Mouse (Mus musculus): Measurements from ENCODE around the gene Vav3. TPM values are rescaled to one million over a fixed set of nuclear protein-coding genes. Genes with fewer than 3 reads are reported as not detected.

Vav3 gene
- total and polyA plus RNA-seq, 3 experiments, result 0.08 TPM; not detected in 2

DNA sequence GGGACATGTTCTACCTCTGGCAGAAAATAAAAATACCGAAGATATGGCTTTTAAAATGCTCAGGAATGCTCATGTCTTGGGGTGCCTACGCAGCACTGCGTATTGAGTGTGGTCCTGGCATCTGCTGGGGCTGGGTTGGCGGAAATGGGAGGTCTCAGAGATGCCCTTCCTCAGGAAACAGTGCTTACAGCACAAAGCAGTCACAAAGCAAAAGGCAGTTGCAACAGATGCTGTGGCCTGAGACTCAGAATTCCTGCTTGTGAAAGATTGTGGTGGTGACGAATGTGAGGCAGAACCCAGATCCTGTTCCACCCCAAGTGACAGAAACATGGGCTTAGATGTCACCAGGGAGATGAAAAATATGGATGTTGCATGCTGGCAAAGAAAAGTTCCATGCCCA lies 21.4 kb downstream of the Vav3 start:
- H3K79me2 ChIP-seq (replicated peaks; ENCODE audit: control insufficient read depth, extremely low read depth, insufficient read depth, poor library complexity, severe bottlenecking), result no peaks in the 10 kb centered on the region
- TF ChIP-seq POLR2A (IDR thresholded peaks at IDR 0.05; ENCODE audit: low read depth, low read length) (no peak), USF2 (conservative IDR thresholded peaks at IDR 0.05; ENCODE audit: low read depth, low read length) (no peak), UBTF (IDR thresholded peaks at IDR 0.05; ENCODE audit: low read depth, low read length) (no peak), ZC3H11A (IDR thresholded peaks at IDR 0.05; ENCODE audit: low read depth, low read length) (no peak), ETS1 (conservative IDR thresholded peaks at IDR 0.05; ENCODE audit: low read depth, low read length) (no peak), MAX (IDR thresholded peaks at IDR 0.05; ENCODE audit: low read length) (no peak), USF1 (IDR thresholded peaks at IDR 0.05; ENCODE audit: low read depth, low read length) (no peak), ELF1 (IDR thresholded peaks at IDR 0.05; ENCODE audit: low read depth, low read length) (no peak), MAZ (IDR thresholded peaks at IDR 0.05; ENCODE audit: low read depth, low read length) (no peak), JUND (conservative IDR thresholded peaks at IDR 0.05; ENCODE audit: low read depth, low read length) (no peak), BHLHE40 (IDR thresholded peaks at IDR 0.05; ENCODE audit: low read depth, low read length) (no peak), MXI1 (IDR thresholded peaks at IDR 0.05; ENCODE audit: low read depth, low read length) (no peak), TBP (conservative IDR thresholded peaks at IDR 0.05; ENCODE audit: low read depth, low read length) (no peak)
- no peak overlapping the region for H3K9ac ChIP-seq (ENCODE audit: insufficient read depth, low read depth)
- H3K4me3 ChIP-seq (replicated peaks in 1 of 3; ENCODE audit: low read depth in 2 of 3, low read length in 2 of 3, poor library complexity in 1 of 3), result no peak overlapping the region
- in situ Hi-C loops (cut with MboI; ENCODE audit: low pct_ligation_motif_present, low pct_unique_long_range_greater_than_20kb, low sequenced_read_pairs), result no loop called here
- no peak overlapping the region for H3K4me2 ChIP-seq (ENCODE audit: insufficient read depth, low read depth, poor library complexity, severe bottlenecking)
- H3K9me3 ChIP-seq (replicated peaks; ENCODE audit: low read length), result no peaks in the 10 kb centered on the region
- H3K27ac ChIP-seq (ENCODE audit: insufficient read depth, low read depth), result no peak overlapping the region
- H3K36me3 ChIP-seq (replicated peaks in 1 of 2; ENCODE audit: control insufficient read depth in 1 of 2, insufficient read depth in 1 of 2, low read length in 1 of 2), result no peaks in the 10 kb centered on the region
- DNase-seq (ENCODE audit: extremely low read depth), result no peak
- H3K27me3 ChIP-seq (replicated peaks), result no peaks in the 10 kb centered on the region
- no peaks in the 10 kb centered on the region for H3K4me1 ChIP-seq (ENCODE audit: control insufficient read depth in 1 of 2, insufficient read depth in 2 of 2)
- dilution Hi-C loops (cut with MboI; ENCODE audit: extremely low pct_ligation_motif_present, extremely low pct_unique_long_range_greater_than_20kb, low sequenced_read_pairs), result no loop called here

DNA sequence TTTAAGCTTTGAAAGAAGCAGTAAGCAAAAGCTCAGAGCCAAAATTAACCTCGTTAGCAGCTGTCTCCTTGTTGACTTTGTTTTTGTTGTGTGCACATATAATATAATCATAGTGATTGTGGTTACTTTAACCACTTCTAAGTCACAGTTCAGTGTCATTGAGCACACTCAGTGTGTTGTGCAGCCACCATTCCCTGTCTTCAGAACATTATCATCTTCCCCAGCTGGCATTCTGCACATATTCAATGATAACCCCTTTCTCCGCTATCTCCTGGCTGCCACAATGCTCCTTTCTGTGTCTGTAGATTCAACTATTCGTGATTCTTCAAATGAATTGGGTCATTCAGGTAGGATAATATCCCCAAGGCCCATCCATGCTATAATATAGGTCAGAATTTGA lies 21.9 kb downstream of the Vav3 start:
- TF ChIP-seq E2F4 (IDR thresholded peaks at IDR 0.05; ENCODE audit: insufficient replicate concordance, low read depth, low read length) (no peak), POLR2AphosphoS2 (IDR thresholded peaks at IDR 0.05; ENCODE audit: low read depth, low read length) (no peak)
- DNase-seq (ENCODE audit: extremely low read depth), result no peak
- dilution Hi-C loops (cut with MboI; ENCODE audit: extremely low pct_ligation_motif_present, extremely low pct_unique_long_range_greater_than_20kb, low sequenced_read_pairs), result no loop called here

DNA sequence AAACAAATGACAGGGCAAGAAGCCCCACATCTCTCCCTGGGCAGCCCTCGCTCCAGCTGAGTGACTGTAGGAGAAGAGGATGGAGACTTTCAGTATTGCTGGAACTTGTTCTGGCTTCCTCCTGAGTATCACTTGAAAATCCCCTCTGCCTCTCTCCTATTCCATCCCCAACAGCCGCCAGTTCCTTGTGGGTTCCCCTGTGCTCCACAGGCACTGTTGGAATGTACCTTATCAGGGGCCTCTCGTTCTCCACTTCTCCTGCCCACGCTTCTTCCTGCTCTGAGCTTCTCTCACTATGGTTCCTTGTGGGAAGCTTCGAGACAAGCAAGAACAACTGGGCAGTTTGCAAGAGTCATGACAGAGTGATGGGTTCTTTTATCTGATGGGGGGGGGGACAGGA lies 23.1 kb downstream of the Vav3 start:
- Histone ChIP-seq H3K27ac (ENCODE audit: insufficient read depth, low read depth) (no peak overlapping the region), H3K4me2 (ENCODE audit: insufficient read depth, low read depth, poor library complexity, severe bottlenecking) (no peak overlapping the region), H3K79me2 (replicated peaks; ENCODE audit: control insufficient read depth, extremely low read depth, insufficient read depth, poor library complexity, severe bottlenecking) (no peaks in the 10 kb centered on the region), H3K4me3 (replicated peaks in 1 of 3; ENCODE audit: low read depth in 2 of 3, low read length in 2 of 3, poor library complexity in 1 of 3) (no peak overlapping the region), H3K4me1 (ENCODE audit: control insufficient read depth in 1 of 2, insufficient read depth in 2 of 2) (no peaks in the 10 kb centered on the region), H3K36me3 (replicated peaks in 1 of 2; ENCODE audit: control insufficient read depth in 1 of 2, insufficient read depth in 1 of 2, low read length in 1 of 2) (no peaks in the 10 kb centered on the region), H3K9ac (ENCODE audit: insufficient read depth, low read depth) (no peak overlapping the region), H3K27me3 (replicated peaks) (no peaks in the 10 kb centered on the region), H3K9me3 (replicated peaks; ENCODE audit: low read length) (no peaks in the 10 kb centered on the region)
- DNase-seq (ENCODE audit: extremely low read depth), result no peak
- in situ Hi-C loops (cut with MboI; ENCODE audit: low pct_ligation_motif_present, low pct_unique_long_range_greater_than_20kb, low sequenced_read_pairs), result no loop called here
- TF ChIP-seq HCFC1 (IDR thresholded peaks at IDR 0.05; ENCODE audit: low read depth, low read length) (no peak), POLR2A (IDR thresholded peaks at IDR 0.05; ENCODE audit: low read depth, low read length) (no peak), MAX (IDR thresholded peaks at IDR 0.05; ENCODE audit: low read length) (no peak), MYC (IDR thresholded peaks at IDR 0.05; ENCODE audit: low read depth, low read length) (no peak), MAZ (IDR thresholded peaks at IDR 0.05; ENCODE audit: low read depth, low read length) (no peak), CTCF (conservative IDR thresholded peaks at IDR 0.05 in 1 of 2, IDR thresholded peaks at IDR 0.05 in 1 of 2; ENCODE audit: low read depth in 2 of 2, low read length in 2 of 2) (no peak), NRF1 (IDR thresholded peaks at IDR 0.05; ENCODE audit: low read depth, low read length) (no peak), ETS1 (conservative IDR thresholded peaks at IDR 0.05; ENCODE audit: low read depth, low read length) (no peak), CHD2 (IDR thresholded peaks at IDR 0.05; ENCODE audit: low read length) (no peak), ZNF384 (IDR thresholded peaks at IDR 0.05; ENCODE audit: low read depth, low read length) (no peak)
- dilution Hi-C loops (cut with MboI; ENCODE audit: extremely low pct_ligation_motif_present, extremely low pct_unique_long_range_greater_than_20kb, low sequenced_read_pairs), result no loop called here

More for the DNA sequence above, 21.9 kb downstream of the Vav3 start:
- no peak overlapping the region for H3K4me2 ChIP-seq (ENCODE audit: insufficient read depth, low read depth, poor library complexity, severe bottlenecking)
- H3K9ac ChIP-seq (ENCODE audit: insufficient read depth, low read depth), result no peak overlapping the region
- no peaks in the 10 kb centered on the region for H3K4me1 ChIP-seq (ENCODE audit: control insufficient read depth in 1 of 2, insufficient read depth in 2 of 2)
- in situ Hi-C loops (cut with MboI; ENCODE audit: low pct_ligation_motif_present, low pct_unique_long_range_greater_than_20kb, low sequenced_read_pairs), result no loop called here
- H3K79me2 ChIP-seq (replicated peaks; ENCODE audit: control insufficient read depth, extremely low read depth, insufficient read depth, poor library complexity, severe bottlenecking), result no peaks in the 10 kb centered on the region
- no peaks in the 10 kb centered on the region for H3K36me3 ChIP-seq (replicated peaks in 1 of 2; ENCODE audit: control insufficient read depth in 1 of 2, insufficient read depth in 1 of 2, low read length in 1 of 2)
- H3K27me3 ChIP-seq (replicated peaks), result no peaks in the 10 kb centered on the region
- no peak overlapping the region for H3K4me3 ChIP-seq (replicated peaks in 1 of 3; ENCODE audit: low read depth in 2 of 3, low read length in 2 of 3, poor library complexity in 1 of 3)
- no peak overlapping the region for H3K27ac ChIP-seq (ENCODE audit: insufficient read depth, low read depth)
- no peaks in the 10 kb centered on the region for H3K9me3 ChIP-seq (replicated peaks; ENCODE audit: low read length)
